Mouse (Mus musculus): ENCODE data around the gene Smim24. TPM values are rescaled to one million over a fixed set of nuclear protein-coding genes. Genes with fewer than 3 reads are reported as not detected.
A peak's percentile ranks its signal among the peaks of the same experiment; 100 is the strongest.

Smim24 gene
- polyA plus RNA-seq, 1 experiment from 2014 or later, result 3.8 TPM

GRCm38 (mm10) chr10:81388505-81389055, 4.3 kb upstream of the Smim24 start, which contains the start of gene Gm48552:
TSS of gene Gm48552 (plus strand) at chr10:81389005.
- Histone ChIP-seq H3K4me1 (ENCODE audit: control insufficient read depth in 2 of 2, insufficient read depth in 2 of 2, low read length in 2 of 2) (peaks cover 13 to 30% of the 10 kb centered on the region in 2 experiments), H3K36me3 (ENCODE audit: control insufficient read depth, insufficient read depth, low read length) (peaks cover 38% of the 10 kb centered on the region), H3K27ac (replicated peaks in 1 of 2; ENCODE audit: control insufficient read depth in 1 of 2, insufficient read depth in 1 of 2, low read depth in 2 of 2, low read length in 2 of 2) (peak within 1 kb of the TSS; percentile 17 to 68; a peak in 3 of 4 replicates), H3K4me3 (ENCODE audit: control insufficient read depth in 1 of 2, insufficient read depth in 1 of 2, low read depth in 1 of 2, low read length in 2 of 2) (no peak within 1 kb of the TSS), H3K27me3 (ENCODE audit: control insufficient read depth, insufficient read depth, low read length) (no peaks in the 10 kb centered on the region), H3K4me2 (ENCODE audit: low read length) (no peak within 1 kb of the TSS), H3K9ac (ENCODE audit: low read length) (peak within 1 kb of the TSS; percentile 12; the same call in 1 of the 2 replicates), H3K9me3 (ENCODE audit: control insufficient read depth, low read length) (no peaks in the 10 kb centered on the region)
- 85% methylated on average over 5 of the region's 5 CpGs for WGBS
- no peak for ATAC-seq (ENCODE audit: insufficient number of reproducible peaks, insufficient read depth, low FRiP score, low read depth)

GRCm38 (mm10) chr10:81389373-81389772, 3.5 kb upstream of the Smim24 start:
- Histone ChIP-seq H3K4me1 (ENCODE audit: control insufficient read depth in 2 of 2, insufficient read depth in 2 of 2, low read length in 2 of 2) (peaks cover 16 to 37% of the 10 kb centered on the region in 2 experiments), H3K4me3 (ENCODE audit: control insufficient read depth in 1 of 2, insufficient read depth in 1 of 2, low read depth in 1 of 2, low read length in 2 of 2) (no peak overlapping the region), H3K9ac (ENCODE audit: low read length) (peak overlapping the region; percentile 12; the same call in 1 of the 2 replicates), H3K4me2 (ENCODE audit: low read length) (no peak overlapping the region), H3K9me3 (ENCODE audit: control insufficient read depth, low read length) (no peaks in the 10 kb centered on the region), H3K27me3 (ENCODE audit: control insufficient read depth, insufficient read depth, low read length) (no peaks in the 10 kb centered on the region), H3K36me3 (ENCODE audit: control insufficient read depth, insufficient read depth, low read length) (peaks cover 38% of the 10 kb centered on the region), H3K27ac (replicated peaks in 1 of 2; ENCODE audit: control insufficient read depth in 1 of 2, insufficient read depth in 1 of 2, low read depth in 2 of 2, low read length in 2 of 2) (peak overlapping the region; percentile 17 to 68; a peak in 3 of 4 replicates)
- no peak for ATAC-seq (ENCODE audit: insufficient number of reproducible peaks, insufficient read depth, low FRiP score, low read depth)
- WGBS, result 52% methylated on average over 3 of the region's 3 CpGs

DNA sequence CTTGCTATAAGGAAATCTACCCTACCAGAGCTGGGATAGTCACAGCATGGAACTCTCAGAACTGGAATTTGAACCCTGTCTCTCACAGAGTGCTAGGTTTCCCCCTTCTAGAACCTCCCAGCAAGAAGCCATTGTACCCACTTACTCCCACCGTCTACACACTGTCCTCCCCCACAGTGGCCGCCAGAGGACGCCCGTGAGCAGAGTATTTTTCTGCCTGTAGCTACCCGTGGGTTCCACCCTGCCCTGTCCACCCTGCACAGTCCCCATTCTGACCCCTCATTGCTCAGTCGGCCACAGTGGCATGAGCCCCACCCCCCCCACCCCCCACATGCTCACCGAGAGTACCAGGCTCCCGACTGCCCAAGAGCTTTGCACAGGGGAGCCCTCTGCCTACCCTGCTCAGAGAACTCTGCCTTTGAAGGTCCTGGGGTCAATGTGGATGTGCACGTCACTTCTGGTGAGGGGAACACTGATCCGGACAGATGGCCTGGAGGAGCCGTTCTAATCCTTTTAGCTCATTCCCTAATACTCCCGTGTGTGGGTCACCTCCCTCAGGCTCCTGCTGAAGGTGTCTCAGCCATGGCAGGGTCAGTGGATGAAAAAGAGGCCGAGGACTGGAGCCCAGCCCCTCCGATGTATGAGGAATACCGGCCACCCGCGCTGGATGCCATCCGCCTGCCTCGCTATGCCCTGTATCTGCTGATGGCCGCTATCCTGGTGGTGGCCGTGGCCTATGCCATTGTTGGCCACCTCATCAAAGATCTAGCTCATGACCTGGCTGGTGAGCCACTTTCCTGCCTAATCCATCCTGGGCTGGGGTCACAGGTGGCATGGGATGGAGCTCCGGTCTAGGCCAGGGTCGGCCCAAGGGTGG, 2.8 kb upstream of the Smim24 start:
- Histone ChIP-seq H3K4me2 (ENCODE audit: low read length) (no peak overlapping the region), H3K9ac (ENCODE audit: low read length) (peak overlapping the region; percentile 12; the same call in 1 of the 2 replicates), H3K9me3 (ENCODE audit: control insufficient read depth, low read length) (no peaks in the 10 kb centered on the region), H3K27ac (replicated peaks in 1 of 2; ENCODE audit: control insufficient read depth in 1 of 2, insufficient read depth in 1 of 2, low read depth in 2 of 2, low read length in 2 of 2) (peak overlapping the region; percentile 17 to 68; a peak in 3 of 4 replicates), H3K4me3 (ENCODE audit: control insufficient read depth in 1 of 2, insufficient read depth in 1 of 2, low read depth in 1 of 2, low read length in 2 of 2) (no peak overlapping the region), H3K4me1 (ENCODE audit: control insufficient read depth in 2 of 2, insufficient read depth in 2 of 2, low read length in 2 of 2) (peaks cover 14 to 35% of the 10 kb centered on the region in 2 experiments), H3K36me3 (ENCODE audit: control insufficient read depth, insufficient read depth, low read length) (peaks cover 38% of the 10 kb centered on the region), H3K27me3 (ENCODE audit: control insufficient read depth, insufficient read depth, low read length) (no peaks in the 10 kb centered on the region)
- peak; percentile 48; the same call in 1 of the 2 replicates for ATAC-seq (ENCODE audit: insufficient number of reproducible peaks, insufficient read depth, low FRiP score, low read depth)
- WGBS, result 55% methylated on average over 23 of the region's 23 CpGs

- Histone ChIP-seq H3K4me1 (ENCODE audit: control insufficient read depth in 2 of 2, insufficient read depth in 2 of 2, low read length in 2 of 2) (peaks cover 10 to 30% of the 10 kb centered on the region in 2 experiments), H3K27me3 (ENCODE audit: control insufficient read depth, insufficient read depth, low read length) (no peaks in the 10 kb centered on the region), H3K9me3 (ENCODE audit: control insufficient read depth, low read length) (no peaks in the 10 kb centered on the region), H3K27ac (replicated peaks in 1 of 2; ENCODE audit: control insufficient read depth in 1 of 2, insufficient read depth in 1 of 2, low read depth in 2 of 2, low read length in 2 of 2) (no peak overlapping the region), H3K9ac (ENCODE audit: low read length) (no peak overlapping the region), H3K4me2 (ENCODE audit: low read length) (no peak overlapping the region), H3K36me3 (ENCODE audit: control insufficient read depth, insufficient read depth, low read length) (peaks cover 38% of the 10 kb centered on the region), H3K4me3 (ENCODE audit: control insufficient read depth in 1 of 2, insufficient read depth in 1 of 2, low read depth in 1 of 2, low read length in 2 of 2) (no peak overlapping the region)
- 87% methylated on average over 13 of the region's 13 CpGs for WGBS
- ATAC-seq (ENCODE audit: insufficient number of reproducible peaks, insufficient read depth, low FRiP score, low read depth), result no peak
Measured at GRCm38 (mm10) chr10:81390678-81390965, 2.2 kb upstream of the Smim24 start.

- Histone ChIP-seq H3K4me1 (ENCODE audit: control insufficient read depth in 2 of 2, insufficient read depth in 2 of 2, low read length in 2 of 2) (peaks cover 10 to 30% of the 10 kb centered on the region in 2 experiments), H3K27me3 (ENCODE audit: control insufficient read depth, insufficient read depth, low read length) (no peaks in the 10 kb centered on the region), H3K27ac (replicated peaks in 1 of 2; ENCODE audit: control insufficient read depth in 1 of 2, insufficient read depth in 1 of 2, low read depth in 2 of 2, low read length in 2 of 2) (no peak overlapping the region), H3K4me3 (ENCODE audit: control insufficient read depth in 1 of 2, insufficient read depth in 1 of 2, low read depth in 1 of 2, low read length in 2 of 2) (no peak overlapping the region), H3K4me2 (ENCODE audit: low read length) (no peak overlapping the region), H3K9ac (ENCODE audit: low read length) (no peak overlapping the region), H3K36me3 (ENCODE audit: control insufficient read depth, insufficient read depth, low read length) (peaks cover 30% of the 10 kb centered on the region), H3K9me3 (ENCODE audit: control insufficient read depth, low read length) (no peaks in the 10 kb centered on the region)
- no peak for ATAC-seq (ENCODE audit: insufficient number of reproducible peaks, insufficient read depth, low FRiP score, low read depth)
- WGBS, result 75% methylated on average over 6 of the region's 6 CpGs
Measured at GRCm38 (mm10) chr10:81392270-81392669, 581 bp upstream of the Smim24 start.

DNA sequence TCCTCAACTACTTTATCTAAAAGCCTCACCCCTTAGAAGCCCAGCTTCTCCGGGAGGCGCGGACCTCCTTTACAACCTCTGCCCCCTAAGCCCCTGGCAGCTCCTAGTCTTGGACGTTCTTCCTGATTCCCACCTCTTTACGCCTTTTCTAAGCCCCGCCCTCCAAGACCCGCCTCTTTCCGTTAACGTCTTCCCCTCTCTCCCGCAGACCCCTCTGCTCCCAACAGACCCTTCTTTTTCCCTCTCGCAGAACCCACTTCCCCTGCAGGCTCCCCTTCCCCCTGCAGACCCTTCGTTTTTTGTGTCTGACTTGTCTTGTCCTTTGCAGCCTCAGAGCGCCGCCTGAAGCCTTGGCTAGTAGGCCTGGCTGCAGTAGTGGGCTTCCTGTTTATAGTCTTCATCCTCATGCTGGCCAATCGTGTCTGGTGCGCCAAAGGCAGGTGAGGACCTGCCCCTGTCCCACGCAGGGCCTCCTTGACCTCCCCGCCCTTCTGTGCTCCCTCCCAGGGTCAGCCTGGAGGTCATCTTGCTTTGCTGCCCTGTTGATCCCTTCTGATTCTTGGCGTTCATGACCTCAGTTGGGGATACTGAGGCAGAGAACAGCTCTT, 709 bp downstream of the Smim24 start:
- Histone ChIP-seq H3K27ac (replicated peaks in 1 of 2; ENCODE audit: control insufficient read depth in 1 of 2, insufficient read depth in 1 of 2, low read depth in 2 of 2, low read length in 2 of 2) (peak overlapping the region; percentile 21 to 53; a peak in 3 of 4 replicates), H3K4me2 (ENCODE audit: low read length) (peak overlapping the region; percentile 71), H3K9ac (ENCODE audit: low read length) (peak overlapping the region; percentile 69), H3K4me3 (ENCODE audit: control insufficient read depth in 1 of 2, insufficient read depth in 1 of 2, low read depth in 1 of 2, low read length in 2 of 2) (peak overlapping the region; percentile 30 to 31), H3K36me3 (ENCODE audit: control insufficient read depth, insufficient read depth, low read length) (peaks cover 29% of the 10 kb centered on the region), H3K27me3 (ENCODE audit: control insufficient read depth, insufficient read depth, low read length) (no peaks in the 10 kb centered on the region), H3K4me1 (ENCODE audit: control insufficient read depth in 2 of 2, insufficient read depth in 2 of 2, low read length in 2 of 2) (peaks cover 10 to 30% of the 10 kb centered on the region in 2 experiments), H3K9me3 (ENCODE audit: control insufficient read depth, low read length) (no peaks in the 10 kb centered on the region)
- WGBS, result 8% methylated on average over 19 of the region's 19 CpGs
- ATAC-seq (ENCODE audit: insufficient number of reproducible peaks, insufficient read depth, low FRiP score, low read depth), result no peak

GRCm38 (mm10) chr10:81395127-81395526, 2.3 kb downstream of the Smim24 start:
- ATAC-seq (ENCODE audit: insufficient number of reproducible peaks, insufficient read depth, low FRiP score, low read depth), result no peak
- Histone ChIP-seq H3K27me3 (ENCODE audit: control insufficient read depth, insufficient read depth, low read length) (no peaks in the 10 kb centered on the region), H3K36me3 (ENCODE audit: control insufficient read depth, insufficient read depth, low read length) (peaks cover 36% of the 10 kb centered on the region), H3K4me2 (ENCODE audit: low read length) (no peak overlapping the region), H3K4me1 (ENCODE audit: control insufficient read depth in 2 of 2, insufficient read depth in 2 of 2, low read length in 2 of 2) (peaks cover 7 to 17% of the 10 kb centered on the region in 2 experiments; a peak in 3 of 4 replicates), H3K9me3 (ENCODE audit: control insufficient read depth, low read length) (no peaks in the 10 kb centered on the region), H3K9ac (ENCODE audit: low read length) (no peak overlapping the region), H3K27ac (replicated peaks in 1 of 2; ENCODE audit: control insufficient read depth in 1 of 2, insufficient read depth in 1 of 2, low read depth in 2 of 2, low read length in 2 of 2) (no peak overlapping the region), H3K4me3 (ENCODE audit: control insufficient read depth in 1 of 2, insufficient read depth in 1 of 2, low read depth in 1 of 2, low read length in 2 of 2) (no peak overlapping the region)
- WGBS, result 12% methylated on average over 5 of the region's 5 CpGs

Data from heart, embryonic 14.5 days (tissue).